Mouse (Mus musculus): ENCODE measurements around the gene Slc29a4. TPM values are rescaled to one million over a fixed set of nuclear protein-coding genes. Genes with fewer than 3 reads are reported as not detected.

Slc29a4 gene
- polyA plus RNA-seq, 1 experiment from 2014 or later = 71.4 TPM

- ATAC-seq (ENCODE audit: low read depth) = no peak
- H3K4me3 ChIP-seq (ENCODE audit: low read depth, low read length) = no peak overlapping the region
- H3K27me3 ChIP-seq (ENCODE audit: control insufficient read depth, insufficient read depth, low read length) = no peaks in the 10 kb centered on the region
- no peak overlapping the region for H3K9ac ChIP-seq (replicated peaks; ENCODE audit: low read depth, low read length)
- no peak overlapping the region for H3K4me2 ChIP-seq (ENCODE audit: low read depth, low read length)
- H3K27ac ChIP-seq (ENCODE audit: low read depth, low read length) = no peak overlapping the region
- H3K4me1 ChIP-seq (ENCODE audit: control insufficient read depth, insufficient read depth, low read length) = 0 out of 2 replicates have a peak, but pooled peaks cover 2% of the 10 kb centered on the region
- WGBS = 88% methylated on average over 11 of the region's 11 CpGs
- H3K9me3 ChIP-seq (ENCODE audit: control insufficient read depth, low read length) = no peaks in the 10 kb centered on the region
- peaks cover 47% of the 10 kb centered on the region; the same call in 1 of the 2 replicates for H3K36me3 ChIP-seq (ENCODE audit: control insufficient read depth, insufficient read depth, low read length)
Observed at GRCm38 (mm10) chr5:142668556-142669263, 23.6 kb upstream of the Slc29a4 start.

- 0 out of 2 replicates have a peak, but pooled peaks cover 2% of the 10 kb centered on the region for H3K4me1 ChIP-seq (ENCODE audit: control insufficient read depth, insufficient read depth, low read length)
- H3K9ac ChIP-seq (replicated peaks; ENCODE audit: low read depth, low read length) = no peak overlapping the region
- no peaks in the 10 kb centered on the region for H3K27me3 ChIP-seq (ENCODE audit: control insufficient read depth, insufficient read depth, low read length)
- no peak overlapping the region for H3K4me2 ChIP-seq (ENCODE audit: low read depth, low read length)
- H3K9me3 ChIP-seq (ENCODE audit: control insufficient read depth, low read length) = no peaks in the 10 kb centered on the region
- 83% methylated on average over 7 of the region's 7 CpGs for WGBS
- H3K4me3 ChIP-seq (ENCODE audit: low read depth, low read length) = no peak overlapping the region
- no peak for ATAC-seq (ENCODE audit: low read depth)
- H3K27ac ChIP-seq (ENCODE audit: low read depth, low read length) = no peak overlapping the region
- H3K36me3 ChIP-seq (ENCODE audit: control insufficient read depth, insufficient read depth, low read length) = peaks cover 42% of the 10 kb centered on the region; the same call in 1 of the 2 replicates
Observed at GRCm38 (mm10) chr5:142669726-142670125, 22.6 kb upstream of the Slc29a4 start.

GRCm38 (mm10) chr5:142673082-142673481, 19.2 kb upstream of the Slc29a4 start:
- peak; percentile 69; the same call in 1 of the 2 replicates for ATAC-seq (ENCODE audit: low read depth)
- no peaks in the 10 kb centered on the region for H3K9me3 ChIP-seq (ENCODE audit: control insufficient read depth, low read length)
- H3K4me3 ChIP-seq (ENCODE audit: low read depth, low read length) = no peak overlapping the region
- no peaks in the 10 kb centered on the region for H3K27me3 ChIP-seq (ENCODE audit: control insufficient read depth, insufficient read depth, low read length)
- 0 out of 2 replicates have a peak, but pooled peaks cover 9% of the 10 kb centered on the region for H3K36me3 ChIP-seq (ENCODE audit: control insufficient read depth, insufficient read depth, low read length)
- no peak overlapping the region for H3K4me2 ChIP-seq (ENCODE audit: low read depth, low read length)
- WGBS = 25% methylated on average over 5 of the region's 5 CpGs
- H3K4me1 ChIP-seq (ENCODE audit: control insufficient read depth, insufficient read depth, low read length) = 0 out of 2 replicates have a peak, but pooled peaks cover 2% of the 10 kb centered on the region
- H3K27ac ChIP-seq (ENCODE audit: low read depth, low read length) = peak overlapping the region; percentile 44
- H3K9ac ChIP-seq (replicated peaks; ENCODE audit: low read depth, low read length) = no peak overlapping the region

- H3K4me3 ChIP-seq (ENCODE audit: low read depth, low read length) = no peak overlapping the region
- no peak overlapping the region for H3K4me2 ChIP-seq (ENCODE audit: low read depth, low read length)
- no peaks in the 10 kb centered on the region for H3K4me1 ChIP-seq (ENCODE audit: control insufficient read depth, insufficient read depth, low read length)
- no peaks in the 10 kb centered on the region for H3K27me3 ChIP-seq (ENCODE audit: control insufficient read depth, insufficient read depth, low read length)
- WGBS = 60% methylated on average over 7 of the region's 7 CpGs
- ATAC-seq (ENCODE audit: low read depth) = no peak
- H3K9ac ChIP-seq (replicated peaks; ENCODE audit: low read depth, low read length) = no peak overlapping the region
- no peaks in the 10 kb centered on the region for H3K9me3 ChIP-seq (ENCODE audit: control insufficient read depth, low read length)
- H3K27ac ChIP-seq (ENCODE audit: low read depth, low read length) = no peak overlapping the region
- no peaks in the 10 kb centered on the region for H3K36me3 ChIP-seq (ENCODE audit: control insufficient read depth, insufficient read depth, low read length)
Observed at GRCm38 (mm10) chr5:142678141-142678571, 14.2 kb upstream of the Slc29a4 start.

- H3K9me3 ChIP-seq (ENCODE audit: control insufficient read depth, low read length) = no peaks in the 10 kb centered on the region
- no peaks in the 10 kb centered on the region for H3K4me1 ChIP-seq (ENCODE audit: control insufficient read depth, insufficient read depth, low read length)
- 93% methylated on average over 1 of the region's 1 CpGs for WGBS
- no peak overlapping the region for H3K27ac ChIP-seq (ENCODE audit: low read depth, low read length)
- H3K4me3 ChIP-seq (ENCODE audit: low read depth, low read length) = no peak overlapping the region
- H3K27me3 ChIP-seq (ENCODE audit: control insufficient read depth, insufficient read depth, low read length) = no peaks in the 10 kb centered on the region
- H3K9ac ChIP-seq (replicated peaks; ENCODE audit: low read depth, low read length) = no peak overlapping the region
- no peak overlapping the region for H3K4me2 ChIP-seq (ENCODE audit: low read depth, low read length)
- H3K36me3 ChIP-seq (ENCODE audit: control insufficient read depth, insufficient read depth, low read length) = no peaks in the 10 kb centered on the region
- ATAC-seq (ENCODE audit: low read depth) = no peak
Observed at GRCm38 (mm10) chr5:142679065-142679464, 13.2 kb upstream of the Slc29a4 start.

GRCm38 (mm10) chr5:142681911-142682310, 10.4 kb upstream of the Slc29a4 start:
- H3K4me2 ChIP-seq (ENCODE audit: low read depth, low read length) = no peak overlapping the region
- ATAC-seq (ENCODE audit: low read depth) = no peak
- H3K36me3 ChIP-seq (ENCODE audit: control insufficient read depth, insufficient read depth, low read length) = no peaks in the 10 kb centered on the region
- no peak overlapping the region for H3K27ac ChIP-seq (ENCODE audit: low read depth, low read length)
- H3K9ac ChIP-seq (replicated peaks; ENCODE audit: low read depth, low read length) = no peak overlapping the region
- H3K27me3 ChIP-seq (ENCODE audit: control insufficient read depth, insufficient read depth, low read length) = no peaks in the 10 kb centered on the region
- H3K4me1 ChIP-seq (ENCODE audit: control insufficient read depth, insufficient read depth, low read length) = no peaks in the 10 kb centered on the region
- no peak overlapping the region for H3K4me3 ChIP-seq (ENCODE audit: low read depth, low read length)
- no peaks in the 10 kb centered on the region for H3K9me3 ChIP-seq (ENCODE audit: control insufficient read depth, low read length)
- 87% methylated on average over 3 of the region's 3 CpGs for WGBS

- Histone ChIP-seq H3K4me1 (ENCODE audit: control insufficient read depth, insufficient read depth, low read length) (no peaks in the 10 kb centered on the region), H3K36me3 (ENCODE audit: control insufficient read depth, insufficient read depth, low read length) (no peaks in the 10 kb centered on the region), H3K4me2 (ENCODE audit: low read depth, low read length) (no peak overlapping the region), H3K27me3 (ENCODE audit: control insufficient read depth, insufficient read depth, low read length) (no peaks in the 10 kb centered on the region), H3K9me3 (ENCODE audit: control insufficient read depth, low read length) (no peaks in the 10 kb centered on the region), H3K9ac (replicated peaks; ENCODE audit: low read depth, low read length) (no peak overlapping the region), H3K4me3 (ENCODE audit: low read depth, low read length) (no peak overlapping the region), H3K27ac (ENCODE audit: low read depth, low read length) (no peak overlapping the region)
- WGBS = 90% methylated on average over 5 of the region's 5 CpGs
- no peak for ATAC-seq (ENCODE audit: low read depth)
Observed at GRCm38 (mm10) chr5:142682529-142682928, 9.8 kb upstream of the Slc29a4 start.

GRCm38 (mm10) chr5:142688866-142689265, 3.4 kb upstream of the Slc29a4 start:
- Histone ChIP-seq H3K4me3 (ENCODE audit: low read depth, low read length) (no peak overlapping the region), H3K9ac (replicated peaks; ENCODE audit: low read depth, low read length) (no peak overlapping the region), H3K9me3 (ENCODE audit: control insufficient read depth, low read length) (no peaks in the 10 kb centered on the region), H3K27me3 (ENCODE audit: control insufficient read depth, insufficient read depth, low read length) (no peaks in the 10 kb centered on the region), H3K36me3 (ENCODE audit: control insufficient read depth, insufficient read depth, low read length) (no peaks in the 10 kb centered on the region), H3K27ac (ENCODE audit: low read depth, low read length) (no peak overlapping the region), H3K4me1 (ENCODE audit: control insufficient read depth, insufficient read depth, low read length) (peaks cover 6% of the 10 kb centered on the region; the same call in 1 of the 2 replicates), H3K4me2 (ENCODE audit: low read depth, low read length) (no peak overlapping the region)
- ATAC-seq (ENCODE audit: low read depth) = no peak
- 55% methylated on average over 6 of the region's 6 CpGs for WGBS

GRCm38 (mm10) chr5:142690343-142690742, 2.0 kb upstream of the Slc29a4 start:
- Histone ChIP-seq H3K9me3 (ENCODE audit: control insufficient read depth, low read length) (no peaks in the 10 kb centered on the region), H3K4me2 (ENCODE audit: low read depth, low read length) (no peak overlapping the region), H3K9ac (replicated peaks; ENCODE audit: low read depth, low read length) (no peak overlapping the region), H3K27me3 (ENCODE audit: control insufficient read depth, insufficient read depth, low read length) (no peaks in the 10 kb centered on the region), H3K4me3 (ENCODE audit: low read depth, low read length) (no peak overlapping the region), H3K27ac (ENCODE audit: low read depth, low read length) (no peak overlapping the region), H3K4me1 (ENCODE audit: control insufficient read depth, insufficient read depth, low read length) (peaks cover 11% of the 10 kb centered on the region; the same call in 1 of the 2 replicates), H3K36me3 (ENCODE audit: control insufficient read depth, insufficient read depth, low read length) (no peaks in the 10 kb centered on the region)
- no peak for ATAC-seq (ENCODE audit: low read depth)
- 87% methylated on average over 3 of the region's 3 CpGs for whole genome bisulfite sequencing

All from neural tube, embryonic 14.5 days (tissue).